Mouse (Mus musculus) midbrain, embryonic 12.5 days (tissue): ENCODE results near the gene Cyp2d10. TPM values are rescaled to one million over a fixed set of nuclear protein-coding genes. Genes with fewer than 3 reads are reported as not detected.
"Not testable (repeated sequence)": the region's sequence is repeated elsewhere in the genome, so short reads cannot be mapped to it uniquely, and the experiment has no call there.

Experiments
- ATAC-seq: fragments of 200-750 bp; cut with Nextera tagmentation; 2 replicates; pipeline ENCODE4 v1.8.0; 2017; ENCODE audit warnings: low read depth, moderate TSS enrichment, moderate library complexity; ENCODE audit not compliant: low FRiP score
- H3K27ac ChIP-seq: fragments of 300-500 bp; sonication (generic); replicated peaks from 2 replicates; pipeline ENCODE4 v1.5.1; 2016; ENCODE audit warnings: mild to moderate bottlenecking
- H3K27me3 ChIP-seq: fragments of 300-500 bp; sonication (generic); 2 replicates; pipeline ENCODE4 v1.6.1; 2016; ENCODE audit warnings: mild to moderate bottlenecking
- H3K36me3 ChIP-seq: fragments of 300-500 bp; sonication (generic); 2 replicates; pipeline ENCODE4 v1.6.1; 2016
- H3K4me1 ChIP-seq: fragments of 300-500 bp; sonication (generic); 2 replicates; pipeline ENCODE4 v1.6.1; 2016
- H3K4me2 ChIP-seq: fragments of 300-500 bp; sonication (generic); replicated peaks from 2 replicates; pipeline ENCODE4 v1.6.1; 2016; ENCODE audit warnings: mild to moderate bottlenecking, moderate library complexity
- H3K4me3 ChIP-seq: fragments of 300-500 bp; sonication (generic); 2 replicates; pipeline ENCODE4 v1.5.1; 2016; ENCODE audit warnings: mild to moderate bottlenecking
- H3K9ac ChIP-seq: fragments of 300-500 bp; sonication (generic); replicated peaks from 2 replicates; pipeline ENCODE4 v1.6.1; 2016; ENCODE audit warnings: mild to moderate bottlenecking, moderate library complexity
- H3K9me3 ChIP-seq: fragments of 300-500 bp; sonication (generic); 2 replicates; pipeline ENCODE4 v1.6.1; 2016; ENCODE audit warnings: mild to moderate bottlenecking
- WGBS: fragments of 180-500 bp; shearing (Covaris S2); methylation state at CpG from one replicate; pipeline ENCODE4 v1.1.7; 2016; 5-methylcytosine and 5-hydroxymethylcytosine counted together
- polyA plus RNA-seq: library from polyadenylated mRNA; unstranded; fragments of >200 nt; fragmentation: Nextera tagmentation; extraction: Ambion mirVana; gene quantifications from 2 replicates; pipeline ENCODE4 v1.2.1, GENCODE M21; 2016

Cyp2d10 gene
- polyA plus RNA-seq, 1 experiment from 2014 or later = not detected

DNA sequence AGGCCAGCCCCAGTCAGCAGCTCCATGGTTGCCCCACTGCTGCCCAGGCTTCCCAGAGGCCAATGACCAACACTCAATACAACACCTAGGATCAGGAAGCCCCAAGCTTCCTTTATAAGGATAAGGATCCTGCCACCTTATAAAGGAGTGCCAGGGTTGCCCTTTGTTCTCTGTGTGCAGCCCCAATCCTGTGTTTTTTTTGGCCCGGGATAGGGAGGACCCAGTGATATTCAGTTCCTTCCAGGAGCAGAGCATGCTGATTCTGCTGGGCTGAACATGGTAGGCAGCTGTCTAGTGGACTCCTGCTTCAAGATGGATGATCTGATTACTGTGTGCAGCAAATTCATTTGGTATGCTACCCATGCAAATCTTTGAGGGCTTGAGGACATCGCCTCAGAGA lies 13.1 kb downstream of the Cyp2d10 start, which contains the start of gene Cyp2d11:
Gene Cyp2d11, minus strand, starts transcription at position 101 of the 400 bp plus-strand sequence.
- H3K4me2 ChIP-seq, H3K36me3 ChIP-seq, H3K4me1 ChIP-seq, H3K9me3 ChIP-seq, H3K9ac ChIP-seq, H3K27me3 ChIP-seq, H3K4me3 ChIP-seq, ATAC-seq, H3K27ac ChIP-seq: not testable (repeated sequence)
- 89% methylated on average over 2 of the region's 2 CpGs for WGBS

GRCm38 (mm10) chr15:82389916-82390315 lies 17.1 kb downstream of the Cyp2d10 start:
- H3K4me2 ChIP-seq, ATAC-seq, H3K4me1 ChIP-seq, H3K4me3 ChIP-seq, H3K36me3 ChIP-seq, H3K27me3 ChIP-seq, H3K27ac ChIP-seq, H3K9ac ChIP-seq, H3K9me3 ChIP-seq: not testable (repeated sequence)
- 91% methylated on average over 10 of the region's 10 CpGs for WGBS

DNA sequence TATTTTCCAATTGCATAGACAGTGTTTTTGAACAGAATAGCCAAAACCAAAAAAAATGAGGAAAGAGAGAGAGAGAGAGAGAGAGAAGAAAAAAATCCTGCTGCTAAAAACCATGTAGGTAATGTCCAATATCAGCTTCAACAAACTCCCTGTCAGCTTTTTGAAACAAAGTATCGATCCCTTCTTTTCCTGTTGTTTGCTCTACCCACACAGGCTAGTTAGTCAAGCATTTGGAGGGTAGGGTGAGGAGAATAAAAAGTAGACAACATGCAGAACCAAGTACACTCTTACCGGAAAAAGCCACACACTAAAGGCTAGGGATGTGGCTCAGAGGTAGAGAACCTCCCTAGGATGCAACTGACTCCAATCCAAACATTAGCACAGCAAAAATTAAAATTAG lies 21.3 kb downstream of the Cyp2d10 start:
- H3K4me1 ChIP-seq = peaks cover 2% of the 10 kb centered on the region
- no peaks in the 10 kb centered on the region for H3K9me3 ChIP-seq
- 89% methylated on average over 2 of the region's 2 CpGs for WGBS
- no peaks in the 10 kb centered on the region for H3K36me3 ChIP-seq
- no peak overlapping the region for H3K4me3 ChIP-seq
- no peak overlapping the region for H3K9ac ChIP-seq
- no peaks in the 10 kb centered on the region for H3K27me3 ChIP-seq
- no peak overlapping the region for H3K4me2 ChIP-seq
- no peak overlapping the region for H3K27ac ChIP-seq
- no peak for ATAC-seq

DNA sequence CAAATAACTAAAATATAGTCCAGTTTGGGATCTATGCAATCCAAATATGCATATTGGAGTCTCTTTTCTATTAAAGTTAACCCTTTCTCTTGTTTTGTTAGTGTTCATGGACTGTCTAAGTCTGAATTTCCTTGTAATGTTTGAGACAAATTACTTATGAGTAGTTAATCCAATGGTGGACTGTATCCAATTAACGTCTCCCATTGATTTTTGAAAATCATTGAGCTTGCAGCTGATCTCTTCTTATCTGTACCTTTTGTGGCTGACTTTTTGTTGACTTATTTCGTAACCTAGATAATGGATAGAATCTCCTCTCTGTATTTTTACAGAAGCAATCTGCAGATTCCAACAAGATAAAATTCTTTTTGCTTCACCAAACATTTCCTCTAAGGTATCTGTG lies 24.6 kb downstream of the Cyp2d10 start:
- no peaks in the 10 kb centered on the region for H3K36me3 ChIP-seq
- peaks cover 13% of the 10 kb centered on the region for H3K4me1 ChIP-seq
- no peak overlapping the region for H3K9ac ChIP-seq
- peaks cover 13% of the 10 kb centered on the region for H3K27me3 ChIP-seq
- ATAC-seq = no peak
- H3K9me3 ChIP-seq = no peaks in the 10 kb centered on the region
- H3K4me2 ChIP-seq = no peak overlapping the region
- no peak overlapping the region for H3K4me3 ChIP-seq
- WGBS = 87% methylated on average over 2 of the region's 2 CpGs
- H3K27ac ChIP-seq = no peak overlapping the region

DNA sequence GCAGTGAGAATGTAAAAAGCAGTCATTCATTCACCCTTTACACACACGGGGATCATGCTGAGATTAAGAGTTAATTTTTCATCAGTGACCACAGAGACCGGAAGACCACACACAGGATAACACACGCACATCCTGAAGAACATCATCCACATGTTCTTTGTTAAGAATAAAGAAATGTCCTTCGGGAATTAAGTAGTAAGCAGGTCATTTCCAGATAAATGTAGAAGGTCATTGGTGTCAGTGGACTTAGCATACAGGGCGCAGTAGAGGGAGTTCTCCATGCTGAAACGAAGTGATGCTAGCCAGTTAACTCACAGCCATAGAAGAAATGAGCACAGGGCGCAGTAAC lies 26.3 kb downstream of the Cyp2d10 start:
- Histone ChIP-seq H3K27me3 (peaks cover 13% of the 10 kb centered on the region), H3K36me3 (no peaks in the 10 kb centered on the region), H3K4me1 (peaks cover 20% of the 10 kb centered on the region), H3K27ac (no peak overlapping the region), H3K4me2 (peak overlapping the region; percentile 53), H3K9ac (0 out of 2 replicates have a peak overlapping the region, but pooled peaks have one; percentile 24), H3K9me3 (no peaks in the 10 kb centered on the region), H3K4me3 (peak overlapping the region; percentile 35)
- ATAC-seq = no peak
- 31% methylated on average over 7 of the region's 7 CpGs for WGBS

DNA sequence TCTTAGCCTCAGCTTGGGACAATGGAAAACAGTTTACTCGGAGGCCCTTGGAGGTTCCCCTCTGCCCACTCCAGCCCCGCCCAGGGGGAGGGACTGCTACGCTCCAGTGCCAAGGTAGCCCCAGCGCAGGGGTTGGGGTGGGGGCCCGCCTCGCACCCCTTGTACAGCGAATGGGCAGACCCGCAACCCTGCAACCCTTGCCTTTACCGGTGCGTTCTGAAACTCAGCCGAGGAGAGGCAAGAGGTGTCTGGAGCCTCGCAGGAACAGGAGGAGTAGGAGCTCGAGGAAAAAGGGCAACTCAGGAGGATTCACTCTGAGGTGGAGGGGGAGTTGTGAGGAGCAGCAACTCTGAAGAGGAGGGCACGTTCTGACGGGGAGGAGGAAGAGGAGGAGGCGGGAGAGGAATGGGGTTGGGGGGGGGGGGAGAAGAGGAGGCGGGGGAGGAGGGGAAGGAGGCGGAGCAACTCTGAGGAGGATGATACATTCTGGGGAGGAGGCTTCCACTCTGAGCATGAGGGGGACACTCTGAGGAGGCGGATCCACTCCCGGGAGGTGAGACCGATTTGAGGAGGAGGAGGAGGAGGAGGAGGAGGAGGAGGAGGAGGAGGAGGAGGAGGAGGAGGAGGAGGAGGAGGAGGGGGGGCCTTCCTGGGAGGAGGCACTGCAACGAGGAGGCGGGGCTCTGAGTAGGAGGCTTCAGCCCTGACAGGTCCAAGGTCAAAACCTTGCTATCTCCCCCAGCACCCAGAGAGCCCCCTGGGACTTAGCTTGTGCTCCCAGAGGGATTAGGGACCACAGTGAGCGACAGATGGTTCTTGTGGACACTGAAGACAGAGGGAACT lies 26.9 kb downstream of the Cyp2d10 start, which contains the start of gene Cyp2d22:
Gene Cyp2d22, minus strand, starts transcription at position 390 of the 843 bp plus-strand sequence.
- peaks cover 20% of the 10 kb centered on the region for H3K4me1 ChIP-seq
- peak within 1 kb of the TSS; percentile 53 for H3K4me2 ChIP-seq
- peak; percentile 70 for ATAC-seq
- peaks cover 13% of the 10 kb centered on the region for H3K27me3 ChIP-seq
- no peaks in the 10 kb centered on the region for H3K9me3 ChIP-seq
- H3K9ac ChIP-seq = peak within 1 kb of the TSS; percentile 32; the same call in 1 of the 2 replicates
- no peaks in the 10 kb centered on the region for H3K36me3 ChIP-seq
- H3K4me3 ChIP-seq = peak within 1 kb of the TSS; percentile 35
- H3K27ac ChIP-seq = no peak within 1 kb of the TSS
- WGBS = 2% methylated on average over 16 of the region's 24 CpGs

- Histone ChIP-seq H3K9ac (no peak overlapping the region), H3K9me3 (no peaks in the 10 kb centered on the region), H3K4me1 (peaks cover 20% of the 10 kb centered on the region), H3K36me3 (no peaks in the 10 kb centered on the region), H3K27ac (no peak overlapping the region), H3K4me2 (peak overlapping the region; percentile 53), H3K27me3 (peaks cover 13% of the 10 kb centered on the region), H3K4me3 (peak overlapping the region; percentile 35)
- 18% methylated on average over 7 of the region's 7 CpGs for WGBS
- ATAC-seq = no peak; the same call in 1 of the 2 replicates
Measured at GRCm38 (mm10) chr15:82379511-82379870, 27.5 kb downstream of the Cyp2d10 start.

DNA sequence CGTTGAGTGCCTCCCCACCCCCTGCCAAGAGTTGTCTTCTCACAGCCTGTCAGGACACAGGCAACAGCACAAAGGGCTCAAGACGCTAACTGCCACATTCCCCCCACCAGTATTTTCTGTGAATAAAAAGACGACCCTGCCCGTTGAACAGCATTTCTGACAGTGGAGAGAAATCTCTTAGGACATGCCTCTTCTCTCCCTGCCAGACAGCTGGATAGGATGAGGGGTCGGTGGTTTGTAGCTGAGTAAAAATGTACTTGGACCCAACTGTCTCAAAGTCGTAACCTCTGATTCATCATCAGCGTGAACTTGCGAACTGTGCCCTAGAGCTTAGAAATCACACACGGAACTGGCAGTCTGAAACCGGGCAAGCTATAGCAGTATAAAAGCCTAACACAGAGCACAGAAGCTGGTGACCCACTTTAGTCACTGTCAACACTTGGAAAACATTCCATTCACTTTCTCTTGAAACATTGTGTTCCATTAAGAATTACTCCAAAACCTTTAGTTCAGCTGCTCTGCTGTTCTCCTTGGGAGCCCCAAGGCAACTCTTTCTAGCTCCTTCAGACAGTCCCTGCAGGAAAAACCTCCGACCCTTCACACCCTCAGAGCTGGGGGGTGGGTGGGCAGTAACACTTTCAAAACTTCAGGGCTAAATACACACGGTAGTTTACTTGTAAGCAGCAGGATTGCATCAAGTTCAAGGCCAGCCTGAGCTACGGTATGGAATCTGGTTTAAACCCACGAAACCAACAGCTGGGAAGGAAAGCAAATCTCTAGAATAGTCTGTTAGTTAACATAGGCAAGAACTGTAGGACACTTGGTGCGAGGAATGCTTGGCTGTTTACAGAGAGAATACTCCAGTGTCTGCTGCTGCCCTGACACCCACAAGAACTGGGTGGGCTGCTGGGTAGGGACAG lies 28.5 kb downstream of the Cyp2d10 start:
- H3K36me3 ChIP-seq = no peaks in the 10 kb centered on the region
- H3K27me3 ChIP-seq = peaks cover 13% of the 10 kb centered on the region
- no peak overlapping the region for H3K27ac ChIP-seq
- H3K4me1 ChIP-seq = peaks cover 20% of the 10 kb centered on the region
- H3K9me3 ChIP-seq = no peaks in the 10 kb centered on the region
- ATAC-seq = no peak
- H3K4me2 ChIP-seq = no peak overlapping the region
- WGBS = 61% methylated on average over 15 of the region's 15 CpGs
- no peak overlapping the region for H3K4me3 ChIP-seq
- H3K9ac ChIP-seq = no peak overlapping the region

DNA sequence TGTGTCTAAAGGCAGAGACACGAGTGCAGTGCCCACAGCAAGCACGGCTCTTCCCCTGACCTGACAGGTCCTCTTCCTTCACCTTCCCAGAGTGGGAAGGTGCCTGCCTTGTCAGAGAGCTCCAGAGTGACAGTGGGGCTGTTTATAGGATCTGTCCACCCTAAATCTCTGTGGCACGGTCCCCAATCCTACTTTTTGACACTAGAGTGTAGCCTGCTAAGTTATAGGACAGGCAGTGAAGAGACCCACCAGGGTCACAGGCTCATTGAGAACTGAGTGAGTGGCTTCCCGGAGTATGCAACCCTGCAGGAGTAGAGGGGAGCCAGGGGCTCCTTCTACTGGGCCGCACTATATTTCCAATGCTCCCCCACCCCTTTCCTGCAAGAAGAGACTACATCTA lies 29.3 kb downstream of the Cyp2d10 start:
- no peaks in the 10 kb centered on the region for H3K9me3 ChIP-seq
- peaks cover 13% of the 10 kb centered on the region for H3K27me3 ChIP-seq
- WGBS = 81% methylated on average over 5 of the region's 5 CpGs
- no peak overlapping the region for H3K4me2 ChIP-seq
- no peak overlapping the region for H3K27ac ChIP-seq
- peaks cover 20% of the 10 kb centered on the region for H3K4me1 ChIP-seq
- no peak overlapping the region for H3K9ac ChIP-seq
- H3K4me3 ChIP-seq = no peak overlapping the region
- no peak for ATAC-seq
- no peaks in the 10 kb centered on the region for H3K36me3 ChIP-seq

- Histone ChIP-seq H3K9me3 (no peaks in the 10 kb centered on the region), H3K27ac (no peak overlapping the region), H3K36me3 (no peaks in the 10 kb centered on the region), H3K4me3 (no peak overlapping the region), H3K4me2 (no peak overlapping the region), H3K9ac (no peak overlapping the region), H3K4me1 (peaks cover 20% of the 10 kb centered on the region), H3K27me3 (peaks cover 13% of the 10 kb centered on the region)
- ATAC-seq = no peak
- WGBS = 78% methylated on average over 17 of the region's 17 CpGs
Measured at GRCm38 (mm10) chr15:82376393-82377138, 30.4 kb downstream of the Cyp2d10 start.

GRCm38 (mm10) chr15:82375855-82376254 lies 31.1 kb downstream of the Cyp2d10 start:
- peaks cover 13% of the 10 kb centered on the region for H3K27me3 ChIP-seq
- peaks cover 19% of the 10 kb centered on the region for H3K4me1 ChIP-seq
- H3K4me3 ChIP-seq = no peak overlapping the region
- H3K9ac ChIP-seq = no peak overlapping the region
- H3K27ac ChIP-seq = no peak overlapping the region
- no peak overlapping the region for H3K4me2 ChIP-seq
- ATAC-seq = no peak
- H3K36me3 ChIP-seq = no peaks in the 10 kb centered on the region
- no peaks in the 10 kb centered on the region for H3K9me3 ChIP-seq
- WGBS = 86% methylated on average over 9 of the region's 9 CpGs
